Mouse (Mus musculus) stomach, postnatal 0 days (tissue): Measurements from ENCODE around the gene Ermp1. TPM values are rescaled to one million over a fixed set of nuclear protein-coding genes. Genes with fewer than 3 reads are reported as not detected.
A peak's percentile ranks its signal among the peaks of the same experiment; 100 is the strongest.
"Not testable (repeated sequence)": the region's sequence is repeated elsewhere in the genome, so short reads cannot be mapped to it uniquely, and the experiment has no call there.

Source experiments
- ATAC-seq: fragments of 200-750 bp; cut with Nextera tagmentation; 2 replicates; pipeline ENCODE4 v1.8.0; 2017; ENCODE audit not compliant: low FRiP score, low TSS enrichment
- DNase-seq: peaks from one replicate; pipeline ENCODE4 v3.0.0-alpha.2; 2016; ENCODE audit warnings: low spot score
- H3K27ac ChIP-seq: fragments of 300-500 bp; sonication (generic); replicated peaks from 2 replicates; pipeline ENCODE4 v1.5.1; 2014; ENCODE audit warnings: mild to moderate bottlenecking, control low read depth
- H3K27me3 ChIP-seq: fragments of 300-500 bp; sonication (generic); 2 replicates; pipeline ENCODE4 v1.6.1; 2014; ENCODE audit warnings: low read length; ENCODE audit not compliant: control insufficient read depth, insufficient read depth
- H3K36me3 ChIP-seq: fragments of 300-500 bp; sonication (generic); 2 replicates; pipeline ENCODE4 v1.6.1; 2014; ENCODE audit warnings: low read length, mixed read lengths; ENCODE audit not compliant: control insufficient read depth, insufficient read depth
- H3K4me1 ChIP-seq: fragments of 300-500 bp; sonication (generic); replicated peaks from 2 replicates; pipeline ENCODE4 v1.6.1; 2014; ENCODE audit warnings: antibody characterized with exemption; ENCODE audit not compliant: control insufficient read depth, insufficient read depth
- H3K4me2 ChIP-seq: fragments of 300-500 bp; sonication (generic); replicated peaks from 2 replicates; pipeline ENCODE4 v1.6.1; 2014; ENCODE audit warnings: low read depth, mild to moderate bottlenecking, control low read depth, moderate library complexity
- H3K4me3 ChIP-seq: fragments of 300-500 bp; sonication (generic); 2 replicates; pipeline ENCODE4 v1.5.1; 2014; ENCODE audit warnings: low read depth, low read length, control low read depth
- H3K9ac ChIP-seq: fragments of 300-500 bp; sonication (generic); 2 replicates; pipeline ENCODE4 v1.6.1; 2014; ENCODE audit warnings: mild to moderate bottlenecking, low read length, control low read depth, mixed read lengths
- H3K9me3 ChIP-seq: fragments of 300-500 bp; sonication (generic); 2 replicates; pipeline ENCODE4 v1.6.1; 2016; ENCODE audit warnings: low read length; ENCODE audit not compliant: control insufficient read depth
- CTCF ChIP-seq: IDR thresholded peaks from 2 replicates; pipeline ENCODE4 v1.5.1; 2016; ENCODE audit warnings: antibody characterized with exemption, low read depth, mild to moderate bottlenecking, moderate library complexity
- EP300 ChIP-seq: optimal IDR thresholded peaks from 2 replicates; pipeline ENCODE3; 2016; ENCODE audit warnings: antibody characterized with exemption
- WGBS: fragments of 180-500 bp; shearing (Covaris S2); extraction: QIAGEN DNeasy Blood & Tissue Kit; methylation state at CpG from one replicate; pipeline ENCODE4 v1.1.7; 2014; 5-methylcytosine and 5-hydroxymethylcytosine counted together
- polyA plus RNA-seq: library from polyadenylated mRNA; unstranded; fragments of >200 nt; fragmentation: Nextera tagmentation; extraction: Ambion mirVana; gene quantifications from 2 replicates; pipeline ENCODE4 v1.2.1, GENCODE M21; 2015

Gene Ermp1
- polyA plus RNA-seq, 1 experiment from 2014 or later, result 19.9 TPM

- no peak overlapping the region for H3K4me2 ChIP-seq
- 89% methylated on average over 3 of the region's 3 CpGs for WGBS
- no peak for ATAC-seq
These were observed 43.6 kb downstream of the Ermp1 start for GRCm38 (mm10) chr19:29604653-29605052.

GRCm38 (mm10) chr19:29603548-29604353, 44.5 kb downstream of the Ermp1 start:
- no peak for DNase-seq
- H3K4me2 ChIP-seq, result no peak overlapping the region
- no peak for TF ChIP-seq EP300
- TF ChIP-seq CTCF, result no peak
- H3K9me3 ChIP-seq, result no peaks in the 10 kb centered on the region
- H3K9ac ChIP-seq, result no peak overlapping the region
- 86% methylated on average over 14 of the region's 14 CpGs for WGBS
- H3K36me3 ChIP-seq, result peaks cover 11% of the 10 kb centered on the region; the same call in 1 of the 2 replicates
- no peak overlapping the region for H3K4me3 ChIP-seq
- no peak overlapping the region for H3K27ac ChIP-seq
- no peak for ATAC-seq
- H3K27me3 ChIP-seq, result no peaks in the 10 kb centered on the region
- no peaks in the 10 kb centered on the region for H3K4me1 ChIP-seq

More at GRCm38 (mm10) chr19:29604653-29605052, 43.6 kb downstream of the Ermp1 start:
- DNase-seq, result no peak
- no peaks in the 10 kb centered on the region for H3K4me1 ChIP-seq
- H3K27me3 ChIP-seq, result no peaks in the 10 kb centered on the region
- H3K27ac ChIP-seq, result no peak overlapping the region
- no peaks in the 10 kb centered on the region for H3K9me3 ChIP-seq
- TF ChIP-seq CTCF, result no peak
- TF ChIP-seq EP300, result no peak
- H3K4me3 ChIP-seq, result no peak overlapping the region
- no peak overlapping the region for H3K9ac ChIP-seq
- peaks cover 8% of the 10 kb centered on the region; the same call in 1 of the 2 replicates for H3K36me3 ChIP-seq

- DNase-seq, result no peak
- Histone ChIP-seq H3K4me1 (no peaks in the 10 kb centered on the region), H3K9ac (no peak overlapping the region), H3K27ac (no peak overlapping the region), H3K27me3 (no peaks in the 10 kb centered on the region), H3K4me3 (no peak overlapping the region), H3K4me2 (no peak overlapping the region), H3K9me3 (no peaks in the 10 kb centered on the region), H3K36me3 (peaks cover 15% of the 10 kb centered on the region)
- TF ChIP-seq EP300 (no peak), CTCF (no peak)
- ATAC-seq, result no peak
- 83% methylated on average over 5 of the region's 5 CpGs for WGBS
These were observed 49.2 kb downstream of the Ermp1 start for GRCm38 (mm10) chr19:29598981-29599380.

GRCm38 (mm10) chr19:29596985-29597384, 51.2 kb downstream of the Ermp1 start:
- ATAC-seq (no peak), DNase-seq (peak; percentile 31)
- H3K27ac ChIP-seq, result no peak overlapping the region
- no peaks in the 10 kb centered on the region for H3K27me3 ChIP-seq
- H3K4me2 ChIP-seq, result no peak overlapping the region
- H3K9ac ChIP-seq, result no peak overlapping the region
- no peak for TF ChIP-seq EP300
- peak; percentile 56 for TF ChIP-seq CTCF
- H3K9me3 ChIP-seq, result no peaks in the 10 kb centered on the region
- H3K4me3 ChIP-seq, result no peak overlapping the region
- H3K36me3 ChIP-seq, result peaks cover 8% of the 10 kb centered on the region
- 90% methylated on average over 2 of the region's 2 CpGs for WGBS
- no peaks in the 10 kb centered on the region for H3K4me1 ChIP-seq

- Histone ChIP-seq H3K27me3 (no peaks in the 10 kb centered on the region), H3K27ac (no peak overlapping the region), H3K4me1 (no peaks in the 10 kb centered on the region), H3K9me3 (no peaks in the 10 kb centered on the region), H3K4me3 (no peak overlapping the region), H3K9ac (no peak overlapping the region), H3K4me2 (no peak overlapping the region), H3K36me3 (peaks cover 8% of the 10 kb centered on the region)
- no peak for TF ChIP-seq CTCF
- TF ChIP-seq EP300, result no peak
- ATAC-seq (no peak), DNase-seq (no peak)
- WGBS, result 83% methylated on average over 3 of the region's 3 CpGs
These were observed 51.9 kb downstream of the Ermp1 start for GRCm38 (mm10) chr19:29596276-29596675.

GRCm38 (mm10) chr19:29593783-29594182, 54.4 kb downstream of the Ermp1 start:
- not testable (repeated sequence) for H3K4me1 ChIP-seq, ATAC-seq, H3K9me3 ChIP-seq, H3K27ac ChIP-seq, H3K36me3 ChIP-seq, H3K4me3 ChIP-seq, H3K27me3 ChIP-seq, DNase-seq, H3K4me2 ChIP-seq, H3K9ac ChIP-seq
- WGBS, result 85% methylated on average over 3 of the region's 3 CpGs
